Mouse (Mus musculus) adrenal gland, adult (tissue): ENCODE data around the gene Plekhg6.

Source experiments
- DNase-seq, 2 experiments: peaks; one replicate each; pipeline ENCODE4 v3.0.0; 2022 to 2023; ENCODE audit warnings: low spot score in 1 of 2; ENCODE audit not compliant: inconsistent age in 2 of 2

The Plekhg6 gene

GRCm38 (mm10) chr6:125386080-125386479 is 5.5 kb upstream of the Plekhg6 start:
- DNase-seq: peak in 1 of 2 experiments; percentile 33

- DNase-seq: peak in 1 of 2 experiments; percentile 82
These were observed 4.7 kb upstream of the Plekhg6 start for GRCm38 (mm10) chr6:125385066-125385974.

- peak; percentile 3 to 22 for DNase-seq
These were observed 1.4 kb upstream of the Plekhg6 start for GRCm38 (mm10) chr6:125382024-125382423.

- peak in 1 of 2 experiments; percentile 23 for DNase-seq
These were observed 812 bp downstream of the Plekhg6 start for GRCm38 (mm10) chr6:125379781-125380180.

GRCm38 (mm10) chr6:125378621-125379020 is 2.0 kb downstream of the Plekhg6 start:
- DNase-seq: no peak

GRCm38 (mm10) chr6:125377582-125378451 is 2.8 kb downstream of the Plekhg6 start:
- DNase-seq: peak; percentile 81 to 93

GRCm38 (mm10) chr6:125377042-125377441 is 3.6 kb downstream of the Plekhg6 start:
- no peak for DNase-seq

GRCm38 (mm10) chr6:125367758-125368371 is 12.7 kb downstream of the Plekhg6 start:
- no peak for DNase-seq

GRCm38 (mm10) chr6:125366133-125366532 is 14.5 kb downstream of the Plekhg6 start:
- peak in 1 of 2 experiments; percentile 67 for DNase-seq

GRCm38 (mm10) chr6:125365522-125365921 is 15.1 kb downstream of the Plekhg6 start:
- DNase-seq: no peak

- DNase-seq: peak; percentile 67 to 80
These were observed 16.1 kb downstream of the Plekhg6 start for GRCm38 (mm10) chr6:125364448-125364847.

GRCm38 (mm10) chr6:125363451-125364242 is 16.9 kb downstream of the Plekhg6 start:
- peak; percentile 63 to 84 for DNase-seq

- peak in 1 of 2 experiments; percentile 53 for DNase-seq
These were observed 17.6 kb downstream of the Plekhg6 start for GRCm38 (mm10) chr6:125363021-125363420.

GRCm38 (mm10) chr6:125361467-125362291 is 18.9 kb downstream of the Plekhg6 start:
- DNase-seq: peak; percentile 69 to 85

GRCm38 (mm10) chr6:125360846-125361245 is 19.7 kb downstream of the Plekhg6 start:
- DNase-seq: peak in 1 of 2 experiments; percentile 9

GRCm38 (mm10) chr6:125359999-125360398 is 20.6 kb downstream of the Plekhg6 start:
- DNase-seq: peak; percentile 75 to 90

GRCm38 (mm10) chr6:125357334-125357733 is 23.3 kb downstream of the Plekhg6 start:
- peak in 1 of 2 experiments; percentile 44 for DNase-seq

GRCm38 (mm10) chr6:125356264-125356663 is 24.3 kb downstream of the Plekhg6 start:
- DNase-seq: peak in 1 of 2 experiments; percentile 64

GRCm38 (mm10) chr6:125355197-125355741 is 25.3 kb downstream of the Plekhg6 start:
- DNase-seq: peak in 1 of 2 experiments; percentile 80
